Mouse (Mus musculus) brain, embryonic 14.5 days (tissue): Measurements from ENCODE around the gene Satb2.

Experiments
- CTCF ChIP-seq: fragments of 200-500 bp; IDR thresholded peaks from 2 replicates; pipeline ENCODE4 v1.5.1; 2012; ENCODE audit warnings: inconsistent platforms, mild to moderate bottlenecking, moderate library complexity, borderline replicate concordance; ENCODE audit not compliant: insufficient read depth, insufficient read length; ENCODE audit errors: extremely low read depth
- POLR2A ChIP-seq: fragments of 200-500 bp; IDR thresholded peaks from 2 replicates; pipeline ENCODE4 v1.6.1; 2012; ENCODE audit warnings: mild to moderate bottlenecking, inconsistent platforms, borderline replicate concordance; ENCODE audit not compliant: poor library complexity, insufficient read depth, insufficient read length, severe bottlenecking; ENCODE audit errors: extremely low read depth

GRCm38 (mm10) chr1:56892766-56893165 lies 85.7 kb downstream of the Satb2 start:
- no peak for TF ChIP-seq POLR2A
- no peak for TF ChIP-seq CTCF
